Mouse (Mus musculus): Measurements from ENCODE around the gene Chrna4. TPM values are rescaled to one million over a fixed set of nuclear protein-coding genes. Genes with fewer than 3 reads are reported as not detected.
A peak's percentile ranks its signal among the peaks of the same experiment; 100 is the strongest.

Chrna4 gene
- polyA plus RNA-seq, 1 experiment from 2014 or later = 13.1 TPM

GRCm38 (mm10) chr2:181071706-181072402 is 28.5 kb upstream of the Chrna4 start:
- no peaks in the 10 kb centered on the region for H3K27me3 ChIP-seq (replicated peaks; ENCODE audit: control insufficient read depth, insufficient read depth, low read length)
- ATAC-seq = peak; percentile 69

DNA sequence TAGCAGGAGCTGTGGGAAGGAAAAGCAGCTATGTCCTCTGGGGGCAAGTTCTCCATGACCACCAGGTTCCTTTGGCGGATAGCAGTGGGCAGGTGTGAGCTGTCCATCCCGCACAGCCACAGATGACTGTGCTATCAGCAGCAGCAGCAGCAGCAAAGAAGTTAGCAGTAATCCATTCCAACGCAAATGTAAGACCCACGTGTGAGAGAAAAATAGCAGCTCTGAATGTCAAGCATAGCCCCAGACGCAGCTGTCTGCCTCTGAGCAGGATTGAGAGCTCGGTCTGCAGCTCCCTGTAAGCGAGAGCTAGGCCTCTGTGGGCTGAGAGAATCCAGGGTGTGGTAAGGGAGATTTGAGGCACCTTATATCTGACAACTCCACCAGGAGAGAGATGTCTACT is 26.8 kb upstream of the Chrna4 start:
- Histone ChIP-seq H3K27me3 (replicated peaks; ENCODE audit: control insufficient read depth, insufficient read depth, low read length) (no peaks in the 10 kb centered on the region), H3K9me3 (replicated peaks; ENCODE audit: control insufficient read depth, low read length) (no peaks in the 10 kb centered on the region), H3K36me3 (ENCODE audit: control insufficient read depth, insufficient read depth, low read length) (no peaks in the 10 kb centered on the region), H3K9ac (ENCODE audit: low read length) (no peak overlapping the region), H3K4me1 (ENCODE audit: control insufficient read depth, insufficient read depth, low read length) (no peaks in the 10 kb centered on the region), H3K4me2 (ENCODE audit: low read length) (no peak overlapping the region), H3K4me3 (ENCODE audit: low read depth, low read length) (no peak overlapping the region), H3K27ac (ENCODE audit: low read depth, low read length) (no peak overlapping the region)
- no peak for DNase-seq (ENCODE audit: low spot score)
- 65% methylated on average over 7 of the region's 7 CpGs for WGBS
- ATAC-seq = no peak

More at GRCm38 (mm10) chr2:181071706-181072402, 28.5 kb upstream of the Chrna4 start:
- H3K4me2 ChIP-seq (ENCODE audit: low read length) = no peak overlapping the region
- peak; percentile 88 for DNase-seq (ENCODE audit: low spot score)
- H3K9ac ChIP-seq (ENCODE audit: low read length) = no peak overlapping the region
- 62% methylated on average over 7 of the region's 7 CpGs for WGBS
- H3K36me3 ChIP-seq (ENCODE audit: control insufficient read depth, insufficient read depth, low read length) = no peaks in the 10 kb centered on the region
- no peaks in the 10 kb centered on the region for H3K9me3 ChIP-seq (replicated peaks; ENCODE audit: control insufficient read depth, low read length)
- no peak overlapping the region for H3K27ac ChIP-seq (ENCODE audit: low read depth, low read length)
- H3K4me1 ChIP-seq (ENCODE audit: control insufficient read depth, insufficient read depth, low read length) = no peaks in the 10 kb centered on the region
- no peak overlapping the region for H3K4me3 ChIP-seq (ENCODE audit: low read depth, low read length)

DNA sequence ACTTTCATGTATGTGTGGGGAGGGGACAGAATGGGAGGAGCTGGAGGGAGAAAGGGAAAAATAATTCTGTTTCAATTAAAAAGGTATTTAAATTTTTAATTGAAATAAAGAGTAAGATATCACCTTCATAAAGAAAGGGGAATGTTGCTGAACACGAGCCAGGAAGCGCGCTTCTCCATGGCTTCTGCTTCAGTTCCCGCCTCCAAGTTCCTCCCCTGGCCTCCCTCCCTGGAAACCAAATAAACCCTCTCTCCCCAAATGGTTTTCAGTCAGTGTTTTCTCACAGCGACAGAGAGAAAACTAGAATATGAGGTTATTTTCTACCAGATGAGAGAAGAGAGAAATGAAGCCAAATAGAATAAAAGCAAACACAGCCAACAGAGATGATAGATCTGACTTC is 25.2 kb upstream of the Chrna4 start:
- Histone ChIP-seq H3K9me3 (replicated peaks; ENCODE audit: control insufficient read depth, low read length) (no peaks in the 10 kb centered on the region), H3K27ac (ENCODE audit: low read depth, low read length) (no peak overlapping the region), H3K27me3 (replicated peaks; ENCODE audit: control insufficient read depth, insufficient read depth, low read length) (no peaks in the 10 kb centered on the region), H3K4me3 (ENCODE audit: low read depth, low read length) (no peak overlapping the region), H3K36me3 (ENCODE audit: control insufficient read depth, insufficient read depth, low read length) (no peaks in the 10 kb centered on the region), H3K4me1 (ENCODE audit: control insufficient read depth, insufficient read depth, low read length) (no peaks in the 10 kb centered on the region), H3K9ac (ENCODE audit: low read length) (no peak overlapping the region), H3K4me2 (ENCODE audit: low read length) (no peak overlapping the region)
- ATAC-seq (no peak), DNase-seq (ENCODE audit: low spot score) (no peak)
- WGBS = 74% methylated on average over 5 of the region's 5 CpGs

- H3K9ac ChIP-seq (ENCODE audit: low read length) = no peak overlapping the region
- no peaks in the 10 kb centered on the region for H3K4me1 ChIP-seq (ENCODE audit: control insufficient read depth, insufficient read depth, low read length)
- no peak overlapping the region for H3K27ac ChIP-seq (ENCODE audit: low read depth, low read length)
- WGBS = 67% methylated on average over 4 of the region's 4 CpGs
- no peak overlapping the region for H3K4me2 ChIP-seq (ENCODE audit: low read length)
- H3K4me3 ChIP-seq (ENCODE audit: low read depth, low read length) = no peak overlapping the region
- H3K9me3 ChIP-seq (replicated peaks; ENCODE audit: control insufficient read depth, low read length) = no peaks in the 10 kb centered on the region
- ATAC-seq (no peak), DNase-seq (ENCODE audit: low spot score) (no peak)
- H3K27me3 ChIP-seq (replicated peaks; ENCODE audit: control insufficient read depth, insufficient read depth, low read length) = no peaks in the 10 kb centered on the region
- H3K36me3 ChIP-seq (ENCODE audit: control insufficient read depth, insufficient read depth, low read length) = no peaks in the 10 kb centered on the region
These were observed 22.5 kb upstream of the Chrna4 start for GRCm38 (mm10) chr2:181065827-181066226.

DNA sequence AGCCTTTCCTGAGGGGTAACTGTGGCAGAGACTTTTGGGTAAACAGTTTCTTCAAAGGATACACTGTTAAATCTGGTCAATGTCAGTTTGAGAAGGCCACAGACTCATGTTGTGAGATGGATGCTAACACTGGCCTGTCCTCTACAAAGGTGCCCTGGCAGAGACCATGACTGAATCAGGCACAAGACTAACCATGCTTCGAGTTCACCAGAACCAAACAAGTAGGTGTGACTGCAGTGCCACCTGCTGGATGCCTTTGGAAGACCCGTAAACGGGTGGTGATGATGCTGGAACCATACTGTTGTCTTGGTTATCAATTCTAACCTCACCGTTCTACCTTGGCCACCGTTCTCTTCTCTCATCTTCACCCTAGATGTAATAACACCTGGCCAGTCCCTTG is 16.8 kb upstream of the Chrna4 start:
- no peaks in the 10 kb centered on the region for H3K27me3 ChIP-seq (replicated peaks; ENCODE audit: control insufficient read depth, insufficient read depth, low read length)
- DNase-seq (ENCODE audit: low spot score) (peak; percentile 87), ATAC-seq (peak; percentile 78)
- WGBS = 16% methylated on average over 5 of the region's 5 CpGs
- H3K9me3 ChIP-seq (replicated peaks; ENCODE audit: control insufficient read depth, low read length) = no peaks in the 10 kb centered on the region
- no peak overlapping the region for H3K9ac ChIP-seq (ENCODE audit: low read length)
- H3K4me3 ChIP-seq (ENCODE audit: low read depth, low read length) = no peak overlapping the region
- H3K36me3 ChIP-seq (ENCODE audit: control insufficient read depth, insufficient read depth, low read length) = no peaks in the 10 kb centered on the region
- H3K27ac ChIP-seq (ENCODE audit: low read depth, low read length) = no peak overlapping the region
- no peak overlapping the region for H3K4me2 ChIP-seq (ENCODE audit: low read length)
- peaks cover 5% of the 10 kb centered on the region; the same call in 1 of the 2 replicates for H3K4me1 ChIP-seq (ENCODE audit: control insufficient read depth, insufficient read depth, low read length)

DNA sequence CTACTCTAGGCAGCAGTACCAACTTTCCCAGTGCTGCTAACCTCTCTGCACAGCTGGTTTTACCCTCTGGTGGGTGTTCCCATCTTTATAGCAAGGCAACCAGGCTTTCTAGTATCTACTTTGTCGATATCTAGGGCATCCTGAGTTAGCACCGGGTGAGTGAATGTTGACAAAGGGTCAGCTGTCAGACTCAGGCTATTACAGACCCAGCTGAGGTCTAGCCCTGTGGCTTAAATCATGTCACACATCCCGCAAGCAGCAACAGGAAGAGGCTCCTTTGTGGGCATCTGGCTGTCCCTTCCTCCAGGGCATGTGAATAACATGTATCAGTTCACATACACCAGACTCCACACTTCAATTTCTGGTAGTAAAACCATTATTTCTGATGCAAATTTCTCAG is 14.8 kb upstream of the Chrna4 start:
- no peak overlapping the region for H3K9ac ChIP-seq (ENCODE audit: low read length)
- H3K4me1 ChIP-seq (ENCODE audit: control insufficient read depth, insufficient read depth, low read length) = peaks cover 5% of the 10 kb centered on the region; the same call in 1 of the 2 replicates
- no peaks in the 10 kb centered on the region for H3K36me3 ChIP-seq (ENCODE audit: control insufficient read depth, insufficient read depth, low read length)
- no peak overlapping the region for H3K4me2 ChIP-seq (ENCODE audit: low read length)
- H3K4me3 ChIP-seq (ENCODE audit: low read depth, low read length) = no peak overlapping the region
- H3K27me3 ChIP-seq (replicated peaks; ENCODE audit: control insufficient read depth, insufficient read depth, low read length) = no peaks in the 10 kb centered on the region
- H3K9me3 ChIP-seq (replicated peaks; ENCODE audit: control insufficient read depth, low read length) = no peaks in the 10 kb centered on the region
- ATAC-seq (no peak), DNase-seq (ENCODE audit: low spot score) (no peak)
- H3K27ac ChIP-seq (ENCODE audit: low read depth, low read length) = no peak overlapping the region; the same call in 1 of the 2 replicates
- 65% methylated on average over 3 of the region's 3 CpGs for WGBS

- 56% methylated on average over 8 of the region's 8 CpGs for WGBS
- no peak overlapping the region for H3K4me3 ChIP-seq (ENCODE audit: low read depth, low read length)
- 0 out of 2 replicates have a peak overlapping the region, but pooled peaks have one; percentile 24 for H3K27ac ChIP-seq (ENCODE audit: low read depth, low read length)
- no peaks in the 10 kb centered on the region for H3K27me3 ChIP-seq (replicated peaks; ENCODE audit: control insufficient read depth, insufficient read depth, low read length)
- ATAC-seq = no peak
- peaks cover 5% of the 10 kb centered on the region; the same call in 1 of the 2 replicates for H3K4me1 ChIP-seq (ENCODE audit: control insufficient read depth, insufficient read depth, low read length)
- no peak overlapping the region for H3K9ac ChIP-seq (ENCODE audit: low read length)
- no peaks in the 10 kb centered on the region for H3K36me3 ChIP-seq (ENCODE audit: control insufficient read depth, insufficient read depth, low read length)
- DNase-seq (ENCODE audit: low spot score) = peak; percentile 27
- no peak overlapping the region for H3K4me2 ChIP-seq (ENCODE audit: low read length)
- H3K9me3 ChIP-seq (replicated peaks; ENCODE audit: control insufficient read depth, low read length) = no peaks in the 10 kb centered on the region
These were observed 14.0 kb upstream of the Chrna4 start for GRCm38 (mm10) chr2:181057341-181057740.

GRCm38 (mm10) chr2:181052171-181052570 is 8.8 kb upstream of the Chrna4 start:
- ATAC-seq = no peak
- Histone ChIP-seq H3K9me3 (replicated peaks; ENCODE audit: control insufficient read depth, low read length) (no peaks in the 10 kb centered on the region), H3K4me3 (ENCODE audit: low read depth, low read length) (no peak overlapping the region), H3K27me3 (replicated peaks; ENCODE audit: control insufficient read depth, insufficient read depth, low read length) (no peaks in the 10 kb centered on the region), H3K9ac (ENCODE audit: low read length) (no peak overlapping the region), H3K4me2 (ENCODE audit: low read length) (no peak overlapping the region), H3K4me1 (ENCODE audit: control insufficient read depth, insufficient read depth, low read length) (no peaks in the 10 kb centered on the region; the same call in 1 of the 2 replicates), H3K27ac (ENCODE audit: low read depth, low read length) (no peak overlapping the region), H3K36me3 (ENCODE audit: control insufficient read depth, insufficient read depth, low read length) (no peaks in the 10 kb centered on the region)
- WGBS = 77% methylated on average over 1 of the region's 1 CpGs
- no peak for DNase-seq (ENCODE audit: low spot score)

DNA sequence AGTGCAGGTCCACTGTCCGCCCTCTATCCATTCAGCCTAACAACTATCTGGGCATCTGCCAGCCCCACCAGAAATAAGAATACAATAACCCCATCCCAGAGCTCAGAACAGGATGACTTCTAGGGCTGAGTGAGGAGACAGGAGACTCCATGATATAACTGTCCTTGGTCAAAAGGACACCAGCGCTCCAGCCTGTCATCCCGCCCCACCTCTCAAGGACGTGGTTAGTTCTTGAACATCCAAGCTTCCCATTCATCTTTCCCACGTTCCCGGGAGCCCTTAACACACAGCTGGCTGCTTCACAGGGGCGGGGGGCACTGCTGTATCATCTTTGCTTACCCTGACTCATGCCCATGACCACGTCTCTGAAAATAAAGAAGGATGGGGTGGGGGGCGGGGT is 5.6 kb upstream of the Chrna4 start:
- ATAC-seq (no peak), DNase-seq (ENCODE audit: low spot score) (no peak)
- no peaks in the 10 kb centered on the region for H3K27me3 ChIP-seq (replicated peaks; ENCODE audit: control insufficient read depth, insufficient read depth, low read length)
- H3K4me1 ChIP-seq (ENCODE audit: control insufficient read depth, insufficient read depth, low read length) = peaks cover 3% of the 10 kb centered on the region; the same call in 1 of the 2 replicates
- no peak overlapping the region for H3K27ac ChIP-seq (ENCODE audit: low read depth, low read length)
- H3K9me3 ChIP-seq (replicated peaks; ENCODE audit: control insufficient read depth, low read length) = no peaks in the 10 kb centered on the region
- no peak overlapping the region for H3K4me3 ChIP-seq (ENCODE audit: low read depth, low read length)
- no peak overlapping the region for H3K4me2 ChIP-seq (ENCODE audit: low read length)
- H3K9ac ChIP-seq (ENCODE audit: low read length) = no peak overlapping the region
- H3K36me3 ChIP-seq (ENCODE audit: control insufficient read depth, insufficient read depth, low read length) = no peaks in the 10 kb centered on the region
- WGBS = 89% methylated on average over 9 of the region's 9 CpGs

Data from forebrain, embryonic 14.5 days (tissue).